Mouse (Mus musculus): ENCODE measurements around the gene Ptprj.

DNA sequence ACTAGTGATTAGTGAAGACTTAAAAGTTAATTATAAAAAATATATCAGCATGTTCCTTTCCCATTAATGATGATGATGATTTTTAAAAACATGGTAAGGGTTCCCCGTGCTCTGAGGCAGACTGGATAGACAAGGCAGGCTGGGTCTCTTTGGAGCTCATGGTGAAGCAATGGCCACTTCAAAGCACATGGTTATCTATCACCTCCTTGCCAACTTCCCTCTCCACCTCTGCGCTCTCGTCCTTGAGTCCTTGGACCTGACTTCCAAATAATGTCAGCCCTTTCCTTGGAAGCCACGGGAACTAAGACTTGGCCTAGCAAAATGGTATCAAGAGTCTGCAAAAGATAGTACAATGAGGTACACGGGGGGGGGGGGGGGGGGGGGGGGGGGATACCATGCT is 103.7 kb downstream of the Ptprj start:
- no peak for TF ChIP-seq CTCF (IDR thresholded peaks at IDR 0.05; ENCODE audit: control insufficient read depth, insufficient read depth, low read length)
- no peak for TF ChIP-seq POLR2A (IDR thresholded peaks at IDR 0.05; ENCODE audit: borderline replicate concordance, control insufficient read depth, low read depth, low read length)

Data from bone marrow, adult 2 months (tissue).